Mouse (Mus musculus): ENCODE data around the gene Plcb4. TPM values are rescaled to one million over a fixed set of nuclear protein-coding genes. Genes with fewer than 3 reads are reported as not detected.

Plcb4 gene
- polyA plus RNA-seq, 1 experiment from 2014 or later, result 8.6 TPM

DNA sequence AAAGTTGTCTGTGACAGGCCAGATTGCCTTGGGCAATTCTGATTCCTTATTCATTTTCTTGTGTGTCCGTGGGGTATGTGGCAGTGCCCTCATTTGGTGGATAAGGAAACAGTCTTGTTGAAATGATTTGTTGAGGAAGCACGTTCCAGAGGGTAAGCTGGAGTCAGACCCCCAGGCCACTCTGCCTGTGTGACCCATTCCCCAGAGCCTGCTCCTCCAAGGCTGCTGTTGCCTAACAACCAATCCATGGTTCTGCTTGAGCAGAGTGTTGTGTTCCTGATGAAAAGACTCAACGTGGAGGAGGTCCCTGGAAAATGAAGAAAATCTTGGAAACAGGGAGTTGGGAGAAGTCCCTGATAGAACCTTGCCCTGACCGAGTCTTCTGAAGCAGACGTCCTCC is 18.8 kb downstream of the Plcb4 start:
- WGBS, result 41% methylated on average over 5 of the region's 5 CpGs
- Histone ChIP-seq H3K4me2 (ENCODE audit: low read length) (no peak overlapping the region), H3K9ac (ENCODE audit: low read depth, low read length) (no peak overlapping the region), H3K36me3 (ENCODE audit: insufficient read depth, low read length) (no peaks in the 10 kb centered on the region), H3K4me1 (replicated peaks; ENCODE audit: insufficient read depth, low read length) (0 out of 2 replicates have a peak, but pooled peaks cover 4% of the 10 kb centered on the region), H3K9me3 (replicated peaks; ENCODE audit: low read length) (no peaks in the 10 kb centered on the region), H3K4me3 (replicated peaks; ENCODE audit: low read depth, low read length) (no peak overlapping the region), H3K27me3 (ENCODE audit: insufficient read depth, low read length) (no peaks in the 10 kb centered on the region), H3K27ac (no peak overlapping the region)
- no peak for TF ChIP-seq CTCF (IDR thresholded peaks at IDR 0.05; ENCODE audit: low read depth)
- DNase-seq (ENCODE audit: low spot score) (no peak), ATAC-seq (replicated peaks; ENCODE audit: low FRiP score, low read depth) (no peak)

DNA sequence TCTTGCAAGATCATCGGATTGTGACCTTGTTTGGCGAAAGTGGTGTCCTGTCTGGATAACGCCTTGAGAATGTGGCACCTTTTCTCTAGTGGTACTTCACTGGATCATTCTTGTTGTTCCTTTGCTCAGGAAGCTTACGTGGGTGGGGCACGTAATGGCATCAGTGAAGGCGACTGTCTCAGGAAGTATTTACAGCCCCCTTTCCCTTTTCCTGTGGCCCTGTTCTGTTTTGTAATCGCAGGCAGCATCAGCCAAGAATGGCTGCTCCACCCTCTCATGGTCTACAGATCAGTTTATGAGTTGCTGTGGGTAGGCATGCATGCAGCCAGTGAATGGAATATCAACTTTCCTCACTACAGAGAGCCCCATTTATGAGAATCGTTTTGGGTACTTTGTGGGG is 21.2 kb downstream of the Plcb4 start:
- no peak for TF ChIP-seq CTCF (IDR thresholded peaks at IDR 0.05; ENCODE audit: low read depth)
- no peak overlapping the region for H3K4me2 ChIP-seq (ENCODE audit: low read length)
- ATAC-seq (replicated peaks; ENCODE audit: low FRiP score, low read depth) (no peak; the same call in 1 of the 2 replicates), DNase-seq (ENCODE audit: low spot score) (peak; percentile 28)
- 57% methylated on average over 8 of the region's 8 CpGs for WGBS
- peak overlapping the region; percentile 5; the same call in 1 of the 2 replicates for H3K27ac ChIP-seq
- no peaks in the 10 kb centered on the region for H3K27me3 ChIP-seq (ENCODE audit: insufficient read depth, low read length)
- no peaks in the 10 kb centered on the region for H3K36me3 ChIP-seq (ENCODE audit: insufficient read depth, low read length)
- no peak overlapping the region for H3K9ac ChIP-seq (ENCODE audit: low read depth, low read length)
- no peak overlapping the region for H3K4me3 ChIP-seq (replicated peaks; ENCODE audit: low read depth, low read length)
- H3K4me1 ChIP-seq (replicated peaks; ENCODE audit: insufficient read depth, low read length), result 0 out of 2 replicates have a peak, but pooled peaks cover 4% of the 10 kb centered on the region
- H3K9me3 ChIP-seq (replicated peaks; ENCODE audit: low read length), result no peaks in the 10 kb centered on the region

GRCm38 (mm10) chr2:135680406-135681134 is 21.8 kb downstream of the Plcb4 start:
- Histone ChIP-seq H3K27me3 (ENCODE audit: insufficient read depth, low read length) (no peaks in the 10 kb centered on the region), H3K4me1 (replicated peaks; ENCODE audit: insufficient read depth, low read length) (0 out of 2 replicates have a peak, but pooled peaks cover 4% of the 10 kb centered on the region), H3K4me2 (ENCODE audit: low read length) (no peak overlapping the region), H3K36me3 (ENCODE audit: insufficient read depth, low read length) (no peaks in the 10 kb centered on the region), H3K9ac (ENCODE audit: low read depth, low read length) (no peak overlapping the region), H3K4me3 (replicated peaks; ENCODE audit: low read depth, low read length) (no peak overlapping the region), H3K9me3 (replicated peaks; ENCODE audit: low read length) (no peaks in the 10 kb centered on the region), H3K27ac (peak overlapping the region; percentile 5; the same call in 1 of the 2 replicates)
- ATAC-seq (replicated peaks; ENCODE audit: low FRiP score, low read depth) (no peak), DNase-seq (ENCODE audit: low spot score) (no peak)
- TF ChIP-seq CTCF (IDR thresholded peaks at IDR 0.05; ENCODE audit: low read depth), result no peak
- WGBS, result 65% methylated on average over 5 of the region's 5 CpGs

DNA sequence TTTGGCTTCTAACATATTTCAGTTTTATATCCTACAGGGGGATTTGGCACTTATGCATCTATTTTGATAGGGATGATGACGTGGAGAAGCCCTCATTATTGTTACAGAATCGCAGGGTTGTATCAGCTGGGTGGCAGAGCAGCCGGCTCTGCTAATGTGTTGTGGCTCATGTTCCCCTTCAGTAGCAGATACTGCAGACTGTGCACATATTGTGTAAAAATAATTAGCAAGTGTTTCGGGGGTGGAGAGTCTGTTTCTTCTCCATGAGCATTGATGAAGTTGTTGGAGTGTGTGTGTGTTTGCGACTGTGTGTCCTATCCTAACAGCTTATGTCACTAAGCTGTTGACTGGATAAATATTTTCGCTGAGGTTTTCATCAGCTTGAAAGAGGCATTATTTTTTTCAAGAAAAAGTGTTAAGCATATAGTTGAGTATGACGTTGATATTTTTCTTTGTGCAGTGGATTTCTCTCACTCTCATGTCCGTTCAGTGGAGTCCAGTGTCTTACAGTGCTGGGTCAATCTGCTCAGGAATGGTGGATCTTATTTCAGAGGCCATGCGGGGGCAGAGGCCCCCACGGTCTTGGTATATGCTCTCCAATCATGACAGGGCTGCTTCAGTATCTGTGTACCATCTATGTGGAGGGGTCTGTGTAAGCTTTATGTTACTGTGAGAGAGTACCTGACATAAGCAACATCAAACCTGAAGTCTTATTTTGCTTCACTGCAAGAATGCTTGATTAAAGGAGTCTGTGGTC is 25.1 kb downstream of the Plcb4 start:
- Histone ChIP-seq H3K9me3 (replicated peaks; ENCODE audit: low read length) (no peaks in the 10 kb centered on the region), H3K4me3 (replicated peaks; ENCODE audit: low read depth, low read length) (no peak overlapping the region), H3K27me3 (ENCODE audit: insufficient read depth, low read length) (no peaks in the 10 kb centered on the region), H3K9ac (ENCODE audit: low read depth, low read length) (no peak overlapping the region), H3K4me1 (replicated peaks; ENCODE audit: insufficient read depth, low read length) (0 out of 2 replicates have a peak, but pooled peaks cover 4% of the 10 kb centered on the region), H3K27ac (no peak overlapping the region), H3K4me2 (ENCODE audit: low read length) (no peak overlapping the region), H3K36me3 (ENCODE audit: insufficient read depth, low read length) (no peaks in the 10 kb centered on the region)
- TF ChIP-seq CTCF (IDR thresholded peaks at IDR 0.05; ENCODE audit: low read depth), result no peak
- ATAC-seq (replicated peaks; ENCODE audit: low FRiP score, low read depth) (peak; percentile 66; the same call in 1 of the 2 replicates), DNase-seq (ENCODE audit: low spot score) (peak; percentile 35)
- 64% methylated on average over 10 of the region's 10 CpGs for WGBS

GRCm38 (mm10) chr2:135686692-135687091 is 27.9 kb downstream of the Plcb4 start:
- no peak overlapping the region for H3K9ac ChIP-seq (ENCODE audit: low read depth, low read length)
- H3K4me3 ChIP-seq (replicated peaks; ENCODE audit: low read depth, low read length), result no peak overlapping the region
- DNase-seq (ENCODE audit: low spot score), result peak; percentile 90
- no peak overlapping the region for H3K27ac ChIP-seq
- no peak for ATAC-seq (replicated peaks; ENCODE audit: low FRiP score, low read depth)
- no peaks in the 10 kb centered on the region for H3K27me3 ChIP-seq (ENCODE audit: insufficient read depth, low read length)
- TF ChIP-seq CTCF (IDR thresholded peaks at IDR 0.05; ENCODE audit: low read depth), result no peak
- H3K9me3 ChIP-seq (replicated peaks; ENCODE audit: low read length), result no peaks in the 10 kb centered on the region
- WGBS, result 41% methylated on average over 4 of the region's 4 CpGs
- no peaks in the 10 kb centered on the region for H3K4me1 ChIP-seq (replicated peaks; ENCODE audit: insufficient read depth, low read length)
- H3K4me2 ChIP-seq (ENCODE audit: low read length), result no peak overlapping the region
- no peaks in the 10 kb centered on the region for H3K36me3 ChIP-seq (ENCODE audit: insufficient read depth, low read length)

DNA sequence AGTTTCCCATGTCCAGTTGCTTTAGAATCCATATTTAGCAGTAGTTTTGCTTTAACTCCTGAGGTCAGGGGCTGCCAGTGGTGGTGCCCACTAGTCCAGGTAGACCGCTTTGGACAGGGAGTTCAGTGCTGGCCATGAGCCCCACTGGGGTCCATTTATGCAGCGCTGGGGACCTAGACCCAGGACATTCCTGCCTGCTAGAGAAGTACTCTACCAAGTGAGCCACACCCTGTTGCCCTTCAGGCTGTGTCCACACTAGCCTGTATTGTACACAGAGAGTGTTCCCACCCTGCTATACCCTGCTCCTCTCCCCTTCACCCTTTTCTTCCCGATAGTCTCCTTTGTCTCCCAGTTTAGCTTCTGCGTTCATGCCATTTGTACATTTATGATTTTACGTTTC is 28.8 kb downstream of the Plcb4 start:
- Histone ChIP-seq H3K27ac (no peak overlapping the region), H3K4me1 (replicated peaks; ENCODE audit: insufficient read depth, low read length) (peaks cover 3% of the 10 kb centered on the region; the same call in 1 of the 2 replicates), H3K36me3 (ENCODE audit: insufficient read depth, low read length) (no peaks in the 10 kb centered on the region), H3K4me3 (replicated peaks; ENCODE audit: low read depth, low read length) (no peak overlapping the region), H3K27me3 (ENCODE audit: insufficient read depth, low read length) (no peaks in the 10 kb centered on the region), H3K4me2 (ENCODE audit: low read length) (no peak overlapping the region), H3K9me3 (replicated peaks; ENCODE audit: low read length) (no peaks in the 10 kb centered on the region), H3K9ac (ENCODE audit: low read depth, low read length) (no peak overlapping the region)
- WGBS, result 89% methylated on average over 5 of the region's 5 CpGs
- no peak for DNase-seq (ENCODE audit: low spot score)
- TF ChIP-seq CTCF (IDR thresholded peaks at IDR 0.05; ENCODE audit: low read depth), result no peak
- ATAC-seq (replicated peaks; ENCODE audit: low FRiP score, low read depth), result no peak

All from kidney, postnatal 0 days (tissue).